ENCODE assay signal across 11 mouse cellular contexts in the genomic region with DNA sequence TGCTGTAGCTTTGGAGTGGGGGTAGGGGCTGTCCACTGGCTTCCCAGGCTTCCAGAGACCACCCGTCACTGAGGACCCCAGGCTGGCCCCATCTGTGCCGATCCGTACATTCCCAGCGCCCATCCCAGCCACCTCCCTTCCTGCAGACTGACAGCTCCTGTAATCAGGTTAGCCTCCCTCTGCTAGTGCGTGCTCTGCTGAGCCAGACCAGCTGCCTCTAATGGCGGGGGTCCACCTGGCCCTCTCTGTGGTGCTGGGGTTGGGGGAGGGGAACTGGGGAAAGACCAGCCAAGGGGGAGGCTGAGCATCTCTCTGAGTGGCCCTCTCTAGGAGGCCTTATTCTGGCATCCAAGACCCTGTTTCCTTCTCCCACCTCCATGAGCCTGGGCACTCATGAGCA. TPM values are rescaled to one million over a fixed set of nuclear protein-coding genes. Genes with fewer than 3 reads are reported as not detected.
A peak's percentile ranks its signal among the peaks of the same experiment; 100 is the strongest.
DNase-seq lines count a peak whose midpoint lies in the region; ATAC-seq and TF ChIP-seq lines count a peak whose summit lies in the region.
"Had no signal": no experiment of that assay in that cellular context is flagged by ENCODE, and none has a peak within 500 bp of the region (broad histone marks: within the 10 kb centered on the region; RNA-seq: fewer than 3 reads in every experiment).

No protein-coding gene starts in this region.

- no peaks in the 10 kb centered on the region for H3K9me3 ChIP-seq in heart, embryonic 11.5 days (replicated peaks; ENCODE audit: control insufficient read depth, low read length)
- H3K9me3 ChIP-seq in forebrain, postnatal 0 days (ENCODE audit: low read length), result no peaks in the 10 kb centered on the region
- H3K9me3 ChIP-seq in midbrain, embryonic 13.5 days, result no peaks in the 10 kb centered on the region

- no peak overlapping the region for H3K4me3 ChIP-seq in heart, embryonic 11.5 days (ENCODE audit: low read depth, low read length)
- H3K4me3 ChIP-seq in forebrain, postnatal 0 days (ENCODE audit: low read depth, low read length), result no peak overlapping the region
- H3K4me3 ChIP-seq in midbrain, embryonic 13.5 days (replicated peaks), result no peak overlapping the region
- H3K4me3 ChIP-seq: left cerebral cortex, adult 2 months had no signal

- H3K4me1 ChIP-seq in heart, embryonic 11.5 days (ENCODE audit: control insufficient read depth, insufficient read depth, low read length), result peaks cover 97% of the 10 kb centered on the region
- H3K4me1 ChIP-seq in forebrain, postnatal 0 days (ENCODE audit: insufficient read depth), result peaks cover 13% of the 10 kb centered on the region
- H3K4me1 ChIP-seq in midbrain, embryonic 13.5 days (replicated peaks), result peaks cover 90% of the 10 kb centered on the region

- ATAC-seq in heart, embryonic 11.5 days (replicated peaks; ENCODE audit: insufficient number of reproducible peaks, low FRiP score, low TSS enrichment), result no peak; the same call in 1 of the 2 replicates
- peak; percentile 37; the same call in 1 of the 2 replicates for ATAC-seq in forebrain, postnatal 0 days
- peak; percentile 44; the same call in 1 of the 2 replicates for ATAC-seq in midbrain, embryonic 13.5 days
- ATAC-seq: activated CD4-positive, CD25-positive, alpha-beta regulatory T cell, adult 4 months had no signal

- H3K36me3 ChIP-seq in heart, embryonic 11.5 days (ENCODE audit: control insufficient read depth, insufficient read depth, low read length), result no peaks in the 10 kb centered on the region
- H3K36me3 ChIP-seq in forebrain, postnatal 0 days (ENCODE audit: insufficient read depth), result peaks cover 6% of the 10 kb centered on the region; the same call in 1 of the 2 replicates
- peaks cover 21% of the 10 kb centered on the region; the same call in 1 of the 2 replicates for H3K36me3 ChIP-seq in midbrain, embryonic 13.5 days

- no peak for DNase-seq in heart, adult 9 months (ENCODE audit: low spot score in 2 of 2)
- DNase-seq in brain, embryonic 14.5 days (ENCODE audit: low read depth), result peak; percentile 67
- DNase-seq in forebrain, postnatal 0 days, result no peak
- no peak for DNase-seq in frontal cortex, postnatal 25 days (ENCODE audit: low spot score in 2 of 2)
- DNase-seq in adipocyte (ENCODE audit: low spot score), result no peak
- no peak for DNase-seq in frontal cortex, postnatal 14 days (ENCODE audit: low spot score in 2 of 2)
- DNase-seq: thymus, postnatal 14 days had no signal

- no peak for TF ChIP-seq CTCF in brain, embryonic 14.5 days (IDR thresholded peaks at IDR 0.05; ENCODE audit: borderline replicate concordance, extremely low read depth, insufficient read depth, insufficient read length)
- TF ChIP-seq CTCF in forebrain, postnatal 0 days (IDR thresholded peaks at IDR 0.05; ENCODE audit: low read depth), result no peak

- TF ChIP-seq POLR2A in brain, embryonic 14.5 days (IDR thresholded peaks at IDR 0.05; ENCODE audit: borderline replicate concordance, extremely low read depth, insufficient read depth, insufficient read length, poor library complexity, severe bottlenecking), result no peak

- H3K9ac ChIP-seq in heart, embryonic 11.5 days (ENCODE audit: low read depth, low read length), result no peak overlapping the region
- no peak overlapping the region for H3K9ac ChIP-seq in forebrain, postnatal 0 days
- 0 out of 2 replicates have a peak overlapping the region, but pooled peaks have one; percentile 11 for H3K9ac ChIP-seq in midbrain, embryonic 13.5 days (replicated peaks)

- H3K27ac ChIP-seq in heart, embryonic 11.5 days (ENCODE audit: low read depth, low read length), result peak overlapping the region; percentile 70
- H3K27ac ChIP-seq in forebrain, postnatal 0 days (ENCODE audit: low read depth, low read length), result no peak overlapping the region
- peak overlapping the region; percentile 73 for H3K27ac ChIP-seq in midbrain, embryonic 13.5 days
- H3K27ac ChIP-seq: left cerebral cortex, adult 2 months had no signal

- no peaks in the 10 kb centered on the region for H3K27me3 ChIP-seq in heart, embryonic 11.5 days (ENCODE audit: control insufficient read depth, insufficient read depth, low read length)
- no peaks in the 10 kb centered on the region for H3K27me3 ChIP-seq in forebrain, postnatal 0 days (ENCODE audit: insufficient read depth, low read length)
- H3K27me3 ChIP-seq in midbrain, embryonic 13.5 days, result no peaks in the 10 kb centered on the region

- WGBS in heart, embryonic 11.5 days (ENCODE audit: insufficient replicate concordance), result 21% methylated on average over 6 of the region's 6 CpGs
- 28% methylated on average over 6 of the region's 6 CpGs for WGBS in forebrain, postnatal 0 days
- WGBS in midbrain, embryonic 13.5 days, result 26% methylated on average over 6 of the region's 6 CpGs

- no peak overlapping the region for H3K4me2 ChIP-seq in heart, embryonic 11.5 days
- H3K4me2 ChIP-seq in forebrain, postnatal 0 days (ENCODE audit: low read depth), result no peak overlapping the region
- no peak overlapping the region for H3K4me2 ChIP-seq in midbrain, embryonic 13.5 days (replicated peaks)

RNA-seq across cellular contexts. Expression of gene Zmiz1, which starts 53.8 kb away (rescaled TPM):
- 34.9 and 36.2 TPM in 2 replicates for polyA plus RNA-seq in heart, embryonic 11.5 days (2014; fragmentation: Nextera tagmentation; extraction: Ambion mirVana)
- polyA plus RNA-seq in brain, embryonic 14.5 days (2012; rRNA removed), result 55.4 and 141 TPM in 2 replicates
- 48.5 and 75.6 TPM in 2 replicates for total RNA-seq in forebrain, postnatal 0 days (2014; rRNA removed)
- polyA plus RNA-seq in forebrain, postnatal 0 days (2015; fragmentation: Nextera tagmentation; extraction: Ambion mirVana), result 27.7 and 38.0 TPM in 2 replicates
- polyA plus RNA-seq in midbrain, embryonic 13.5 days (2015; fragmentation: Nextera tagmentation; extraction: Ambion mirVana), result 68.8 and 80.3 TPM in 2 replicates
